Comparison of ENCODE assay signal across 8 mouse cellular contexts in genomic region chr2:155472671-155473569, GRCm38 (mm10). TPM values are rescaled to one million over a fixed set of nuclear protein-coding genes. Genes with fewer than 3 reads are reported as not detected.
DNase-seq lines count a peak whose midpoint lies in the region; ATAC-seq and TF ChIP-seq lines count a peak whose summit lies in the region.

No protein-coding gene starts in this region.

- peak overlapping the region; percentile 96 for H3K9ac ChIP-seq in ES-Bruce4 (ENCODE audit: low read depth, poor library complexity, severe bottlenecking)
- H3K9ac ChIP-seq in heart, embryonic 14.5 days (ENCODE audit: low read length): peak overlapping the region; percentile 99
- H3K9ac ChIP-seq in kidney, embryonic 16.5 days (replicated peaks; ENCODE audit: low read length): peak overlapping the region; percentile 99
- peak overlapping the region; percentile 99 for H3K9ac ChIP-seq in neural tube, embryonic 13.5 days

- TF ChIP-seq POLR2A in ES-Bruce4 (IDR thresholded peaks at IDR 0.05; ENCODE audit: insufficient read depth, low read length): no peak
- TF ChIP-seq POLR2A in brain, embryonic 14.5 days (IDR thresholded peaks at IDR 0.05; ENCODE audit: borderline replicate concordance, extremely low read depth, insufficient read depth, insufficient read length, poor library complexity, severe bottlenecking): no peak
- no peak for TF ChIP-seq POLR2A in thymus, adult 2 months (IDR thresholded peaks at IDR 0.05; ENCODE audit: control insufficient read depth, extremely low read depth, insufficient read depth, low read length, poor library complexity)

- H3K4me1 ChIP-seq in ES-Bruce4 (ENCODE audit: control insufficient read depth, insufficient read depth, low read length): no peaks in the 10 kb centered on the region
- peaks cover 36% of the 10 kb centered on the region for H3K4me1 ChIP-seq in erythroblast, embryonic 14.5 days (ENCODE audit: control insufficient read depth)
- peaks cover 2 to 33% of the 10 kb centered on the region in 2 experiments for H3K4me1 ChIP-seq in heart, embryonic 14.5 days (ENCODE audit: control insufficient read depth in 2 of 2, insufficient read depth in 2 of 2, low read length in 2 of 2)
- peaks cover 15% of the 10 kb centered on the region for H3K4me1 ChIP-seq in kidney, embryonic 16.5 days (ENCODE audit: insufficient read depth, low read length)
- H3K4me1 ChIP-seq in neural tube, embryonic 13.5 days (replicated peaks): peaks cover 38% of the 10 kb centered on the region
- H3K4me1 ChIP-seq in thymus, adult 2 months (replicated peaks; ENCODE audit: control insufficient read depth, insufficient read depth, low read length): peaks cover 6% of the 10 kb centered on the region

- no peaks in the 10 kb centered on the region for H3K27me3 ChIP-seq in ES-Bruce4 (ENCODE audit: control insufficient read depth, insufficient read depth, low read length, poor library complexity, severe bottlenecking)
- no peaks in the 10 kb centered on the region; the same call in 1 of the 2 replicates for H3K27me3 ChIP-seq in erythroblast, embryonic 14.5 days (ENCODE audit: control insufficient read depth)
- H3K27me3 ChIP-seq in heart, embryonic 14.5 days (ENCODE audit: control insufficient read depth, insufficient read depth, low read length): no peaks in the 10 kb centered on the region
- H3K27me3 ChIP-seq in kidney, embryonic 16.5 days (ENCODE audit: insufficient read depth, low read length): no peaks in the 10 kb centered on the region
- no peaks in the 10 kb centered on the region for H3K27me3 ChIP-seq in neural tube, embryonic 13.5 days
- no peaks in the 10 kb centered on the region for H3K27me3 ChIP-seq in thymus, adult 2 months (ENCODE audit: control insufficient read depth, insufficient read depth, low read length)

- DNase-seq in brain, embryonic 14.5 days (ENCODE audit: low read depth): peak; percentile 47
- DNase-seq in lung, adult 18-20 months: peak; percentile 52 to 70
- DNase-seq in thymus, adult 2 months: peak; percentile 37

- WGBS in heart, embryonic 14.5 days: 1% methylated on average over 47 of the region's 71 CpGs
- 1% methylated on average over 51 of the region's 71 CpGs for WGBS in kidney, embryonic 16.5 days
- WGBS in neural tube, embryonic 13.5 days: under 1% methylated on average over 46 of the region's 71 CpGs
- WGBS in thymus, adult 2 months: 1% methylated on average over 65 of the region's 71 CpGs

- no peaks in the 10 kb centered on the region for H3K9me3 ChIP-seq in ES-Bruce4 (replicated peaks; ENCODE audit: control insufficient read depth, insufficient read depth, low read length, poor library complexity, severe bottlenecking)
- no peaks in the 10 kb centered on the region for H3K9me3 ChIP-seq in erythroblast, embryonic 14.5 days (ENCODE audit: control insufficient read depth, low read length)
- no peaks in the 10 kb centered on the region for H3K9me3 ChIP-seq in heart, embryonic 14.5 days (ENCODE audit: control insufficient read depth, low read length)
- no peaks in the 10 kb centered on the region for H3K9me3 ChIP-seq in kidney, embryonic 16.5 days (ENCODE audit: low read length)
- no peaks in the 10 kb centered on the region for H3K9me3 ChIP-seq in neural tube, embryonic 13.5 days

- ATAC-seq in heart, embryonic 14.5 days (ENCODE audit: insufficient number of reproducible peaks, insufficient read depth, low FRiP score, low read depth): peak; percentile 60
- peak; percentile 76 for ATAC-seq in kidney, embryonic 16.5 days (ENCODE audit: low FRiP score, low TSS enrichment)
- peak; percentile 73 for ATAC-seq in neural tube, embryonic 13.5 days (ENCODE audit: low read depth)

- no peak overlapping the region for H3K27ac ChIP-seq in ES-Bruce4 (ENCODE audit: insufficient read depth, low read length)
- peak overlapping the region; percentile 84 to 93 for H3K27ac ChIP-seq in heart, embryonic 14.5 days (replicated peaks in 1 of 2; ENCODE audit: control insufficient read depth in 1 of 2, insufficient read depth in 1 of 2, low read depth in 2 of 2, low read length in 2 of 2)
- H3K27ac ChIP-seq in kidney, embryonic 16.5 days (ENCODE audit: low read length): peak overlapping the region; percentile 89
- H3K27ac ChIP-seq in neural tube, embryonic 13.5 days (replicated peaks): peak overlapping the region; percentile 94
- H3K27ac ChIP-seq in thymus, adult 2 months (ENCODE audit: control insufficient read depth, insufficient read depth, low read length): peak overlapping the region; percentile 22; the same call in 1 of the 2 replicates

- H3K36me3 ChIP-seq in ES-Bruce4 (ENCODE audit: control insufficient read depth, insufficient read depth, low read length, poor library complexity, severe bottlenecking): no peaks in the 10 kb centered on the region
- no peaks in the 10 kb centered on the region for H3K36me3 ChIP-seq in erythroblast, embryonic 14.5 days (ENCODE audit: control insufficient read depth)
- H3K36me3 ChIP-seq in heart, embryonic 14.5 days (ENCODE audit: control insufficient read depth, insufficient read depth, low read length): no peaks in the 10 kb centered on the region
- H3K36me3 ChIP-seq in kidney, embryonic 16.5 days (ENCODE audit: insufficient read depth, low read length): no peaks in the 10 kb centered on the region
- H3K36me3 ChIP-seq in neural tube, embryonic 13.5 days: no peaks in the 10 kb centered on the region
- no peaks in the 10 kb centered on the region for H3K36me3 ChIP-seq in thymus, adult 2 months (ENCODE audit: control insufficient read depth, insufficient read depth, low read length)

- peak overlapping the region; percentile 74 for H3K4me3 ChIP-seq in ES-Bruce4 (ENCODE audit: low read depth, low read length)
- H3K4me3 ChIP-seq in erythroblast, embryonic 14.5 days (replicated peaks): peak overlapping the region; percentile 91
- H3K4me3 ChIP-seq in heart, embryonic 14.5 days (ENCODE audit: control insufficient read depth in 1 of 2, insufficient read depth in 1 of 2, low read depth in 1 of 2, low read length in 2 of 2): peak overlapping the region; percentile 97 to 99
- peak overlapping the region; percentile 91 for H3K4me3 ChIP-seq in kidney, embryonic 16.5 days (ENCODE audit: low read length)
- peak overlapping the region; percentile 87 for H3K4me3 ChIP-seq in neural tube, embryonic 13.5 days
- H3K4me3 ChIP-seq in thymus, adult 2 months (ENCODE audit: control insufficient read depth, insufficient read depth, low read length): peak overlapping the region; percentile 71

- H3K4me2 ChIP-seq in heart, embryonic 14.5 days (ENCODE audit: low read length): peak overlapping the region; percentile 85
- H3K4me2 ChIP-seq in kidney, embryonic 16.5 days (replicated peaks; ENCODE audit: low read depth, low read length): peak overlapping the region; percentile 78
- peak overlapping the region; percentile 86 for H3K4me2 ChIP-seq in neural tube, embryonic 13.5 days

- no peak for TF ChIP-seq CTCF in ES-Bruce4 (IDR thresholded peaks at IDR 0.05; ENCODE audit: low read depth, low read length)
- no peak for TF ChIP-seq CTCF in brain, embryonic 14.5 days (IDR thresholded peaks at IDR 0.05; ENCODE audit: borderline replicate concordance, extremely low read depth, insufficient read depth, insufficient read length)
- TF ChIP-seq CTCF in thymus, adult 2 months (IDR thresholded peaks at IDR 0.05; ENCODE audit: borderline replicate concordance, control insufficient read depth, extremely low read depth, insufficient read depth, low read length, poor library complexity): no peak

- no peak for TF ChIP-seq EP300 in ES-Bruce4 (IDR thresholded peaks at IDR 0.05; ENCODE audit: insufficient read depth, low read depth, low read length)

RNA-seq across cellular contexts. Expression of gene Ncoa6, which starts 0.8 kb away (rescaled TPM):
- 26.4 and 31.0 TPM in 2 replicates for polyA plus RNA-seq in ES-Bruce4 (2011; ENCODE audit: insufficient read depth, insufficient read length, low read depth, missing spikeins)
- polyA plus RNA-seq in brain, embryonic 14.5 days (2012; rRNA removed): 56.8 and 75.2 TPM in 2 replicates
- 0.63 and 0.81 TPM in 2 replicates for polyA plus RNA-seq in erythroblast, embryonic 14.5 days (2012)
- 21.1 and 21.9 TPM in 2 replicates for polyA plus RNA-seq in heart, embryonic 14.5 days (2014; fragmentation: Nextera tagmentation; extraction: Ambion mirVana)
- polyA plus RNA-seq in kidney, embryonic 16.5 days (2015; fragmentation: Nextera tagmentation; extraction: Ambion mirVana): 14.2 and 16.1 TPM in 2 replicates
- 22.5 and 22.8 TPM in 2 replicates for polyA plus RNA-seq in neural tube, embryonic 13.5 days (2015; fragmentation: Nextera tagmentation; extraction: Ambion mirVana)
- polyA plus RNA-seq in thymus, adult 2 months (2012; rRNA removed): 32.8 and 40.5 TPM in 2 replicates

RNA-seq across cellular contexts. Expression of gene Acss2, which starts 44.8 kb away (rescaled TPM):
- polyA plus RNA-seq in ES-Bruce4 (2011; ENCODE audit: insufficient read depth, insufficient read length, low read depth, missing spikeins): 6.3 and 10.3 TPM in 2 replicates
- 26.5 and 29.5 TPM in 2 replicates for polyA plus RNA-seq in brain, embryonic 14.5 days (2012; rRNA removed)
- polyA plus RNA-seq in erythroblast, embryonic 14.5 days (2012): 0.78 and 1.0 TPM in 2 replicates
- polyA plus RNA-seq in heart, embryonic 14.5 days (2014; fragmentation: Nextera tagmentation; extraction: Ambion mirVana): 18.8 and 19.8 TPM in 2 replicates
- polyA plus RNA-seq in kidney, embryonic 16.5 days (2015; fragmentation: Nextera tagmentation; extraction: Ambion mirVana): 14.7 and 16.0 TPM in 2 replicates
- 28.3 and 29.8 TPM in 2 replicates for polyA plus RNA-seq in neural tube, embryonic 13.5 days (2015; fragmentation: Nextera tagmentation; extraction: Ambion mirVana)
- 56.0 and 59.8 TPM in 2 replicates for polyA plus RNA-seq in thymus, adult 2 months (2012; rRNA removed)

RNA-seq across cellular contexts. Expression of gene Ggt7, which starts 45.1 kb away (rescaled TPM):
- polyA plus RNA-seq in ES-Bruce4 (2011; ENCODE audit: insufficient read depth, insufficient read length, low read depth, missing spikeins): 1.1 and 1.4 TPM in 2 replicates
- polyA plus RNA-seq in brain, embryonic 14.5 days (2012; rRNA removed): 160 and 237 TPM in 2 replicates
- not detected in 2 replicates for polyA plus RNA-seq in erythroblast, embryonic 14.5 days (2012)
- 0.76 and 0.85 TPM in 2 replicates for polyA plus RNA-seq in heart, embryonic 14.5 days (2014; fragmentation: Nextera tagmentation; extraction: Ambion mirVana)
- 3.7 and 3.9 TPM in 2 replicates for polyA plus RNA-seq in kidney, embryonic 16.5 days (2015; fragmentation: Nextera tagmentation; extraction: Ambion mirVana)
- polyA plus RNA-seq in neural tube, embryonic 13.5 days (2015; fragmentation: Nextera tagmentation; extraction: Ambion mirVana): 69.9 and 79.2 TPM in 2 replicates
- 35.1 and 42.8 TPM in 2 replicates for polyA plus RNA-seq in thymus, adult 2 months (2012; rRNA removed)
